Mouse (Mus musculus) testis, adult 2 months (tissue): ENCODE data around the gene Ptpn3.

ENCODE experiments used
- CTCF ChIP-seq: fragments of 200-500 bp; IDR thresholded peaks from 2 replicates; pipeline ENCODE4 v1.5.1; 2012; ENCODE audit warnings: low read depth, mild to moderate bottlenecking, inconsistent platforms, low read length, moderate library complexity; ENCODE audit not compliant: control insufficient read depth, insufficient read depth, insufficient replicate concordance
- POLR2A ChIP-seq: fragments of 200-500 bp; IDR thresholded peaks from 2 replicates; pipeline ENCODE4 v1.6.1; 2012; ENCODE audit warnings: low read depth, mild to moderate bottlenecking, inconsistent platforms, low read length, moderate library complexity; ENCODE audit not compliant: control insufficient read depth

GRCm38 (mm10) chr4:57143026-57143937, 158.4 kb downstream of the Ptpn3 start, which contains the start of gene Epb41l4b:
- TF ChIP-seq POLR2A (no peak), CTCF (peak; percentile 72)
